Mouse (Mus musculus) left cerebral cortex, adult 2 months (tissue): ENCODE results near the gene Otud3. TPM values are rescaled to one million over a fixed set of nuclear protein-coding genes. Genes with fewer than 3 reads are reported as not detected.
"Not testable (repeated sequence)": the region's sequence is repeated elsewhere in the genome, so short reads cannot be mapped to it uniquely, and the experiment has no call there.

Source experiments
- DNase-seq, 2 experiments: peaks; one replicate each; pipeline ENCODE4 v3.0.0; 2021 to 2022; ENCODE audit warnings: low spot score in 2 of 2, mixed read lengths in 1 of 2; ENCODE audit errors: extremely low spot score in 1 of 2
- H3K27ac ChIP-seq: fragments of 200-600 bp; 2 replicates; pipeline ENCODE4 v1.8.1; 2022
- H3K4me3 ChIP-seq: fragments of 200-600 bp; 2 replicates; pipeline ENCODE4 v1.8.1; 2022
- CTCF ChIP-seq: fragments of 200-600 bp; IDR thresholded peaks from 2 replicates; pipeline ENCODE4 v1.8.1; 2022; ENCODE audit warnings: antibody characterized with exemption, mild to moderate bottlenecking, moderate library complexity
- intact Hi-C: fragments of 180-260 bp; cut with DNase I; formaldehyde crosslinking; loops from one replicate; pipeline ENCODE4 v1.15.1; 2025
- total RNA-seq, 2 experiments: library from RNA; stranded (reverse); gene quantifications; 2 replicates each; pipeline ENCODE4 v1.2.3; 2021

Otud3 gene
- total RNA-seq, 2 experiments from 2014 or later = 20.3 to 20.4 TPM

DNA sequence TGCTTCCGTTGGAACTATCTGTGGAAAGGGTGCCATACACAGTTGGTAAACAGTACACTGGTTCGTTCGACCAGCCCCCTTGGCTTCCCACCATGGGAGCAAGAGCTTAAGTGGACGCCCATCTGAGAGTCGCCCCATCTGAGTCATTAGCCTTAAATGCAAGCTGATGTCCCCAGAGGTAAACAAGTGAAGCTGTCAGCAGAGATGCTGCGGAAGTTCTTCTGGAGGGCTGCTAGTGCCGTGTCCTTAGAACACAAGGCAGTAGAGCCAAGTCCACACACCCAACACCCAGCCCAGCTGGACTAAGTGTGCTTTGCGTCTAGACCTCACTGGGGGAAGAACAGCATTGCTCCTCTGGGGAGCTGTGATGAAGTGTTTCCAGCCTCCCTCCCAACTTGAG is 24.1 kb downstream of the Otud3 start:
- Histone ChIP-seq H3K4me3 (no peak overlapping the region), H3K27ac (no peak overlapping the region)
- DNase-seq = no peak
- TF ChIP-seq CTCF = no peak
- intact Hi-C loops = no loop called here

GRCm38 (mm10) chr4:138889165-138889564 is 24.6 kb downstream of the Otud3 start:
- H3K27ac ChIP-seq = no peak overlapping the region
- TF ChIP-seq CTCF = no peak
- intact Hi-C loops = no loop called here
- H3K4me3 ChIP-seq = no peak overlapping the region
- no peak for DNase-seq

DNA sequence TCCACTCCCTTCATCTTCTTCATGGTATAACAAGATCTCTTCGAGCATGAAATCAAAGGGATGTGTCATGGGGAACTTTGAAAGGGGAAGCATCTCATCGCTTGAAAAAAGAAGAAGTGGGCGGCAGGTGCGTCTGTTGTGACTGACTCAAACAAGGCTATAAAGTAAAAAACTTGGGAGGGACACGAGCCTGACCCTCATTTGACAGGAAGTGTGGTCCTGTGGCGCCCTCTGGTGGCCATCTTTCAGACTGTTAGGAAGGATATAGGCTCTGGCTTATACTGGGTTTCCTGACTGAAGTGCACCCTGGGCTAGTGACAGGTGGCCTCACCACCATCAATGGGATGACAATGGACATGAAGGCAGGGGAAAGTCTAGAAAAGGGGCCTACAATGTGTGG is 29.5 kb downstream of the Otud3 start:
- DNase-seq = peak; percentile 84 to 87
- intact Hi-C loops = loop anchor here (1.0 kb wide), 2 partner anchors 19 to 437 kb away; no protein-coding TSS in a partner anchor
- TF ChIP-seq CTCF = peak; percentile 87
- H3K27ac ChIP-seq = 0 out of 2 replicates have a peak overlapping the region, but pooled peaks have one; percentile 77
- H3K4me3 ChIP-seq = no peak overlapping the region

DNA sequence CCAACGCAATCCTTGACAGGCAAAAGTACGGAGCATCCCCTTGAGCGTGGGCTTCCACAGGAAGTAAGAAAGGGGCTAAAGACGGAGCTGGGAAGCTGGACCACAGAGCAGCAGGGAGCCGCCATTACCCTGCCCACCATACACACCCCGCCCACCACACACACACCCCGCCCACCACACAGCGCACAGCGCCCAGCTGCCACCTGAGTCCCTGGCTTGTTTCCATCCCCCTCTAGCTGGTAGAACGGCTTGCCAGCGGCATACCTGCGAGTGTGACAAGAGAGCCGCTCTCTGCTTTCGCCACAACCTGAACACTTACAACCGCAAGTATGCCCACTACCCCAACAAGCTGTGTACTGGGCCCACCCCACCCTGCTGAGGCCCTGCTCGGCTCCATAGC is 31.6 kb downstream of the Otud3 start:
- Histone ChIP-seq H3K27ac (peak overlapping the region; percentile 53; the same call in 1 of the 2 replicates), H3K4me3 (no peak overlapping the region)
- intact Hi-C loops = no loop called here
- TF ChIP-seq CTCF = no peak
- peak; percentile 40 to 67 for DNase-seq

- no peak overlapping the region for H3K27ac ChIP-seq
- no peak for DNase-seq
- intact Hi-C loops = no loop called here
- H3K4me3 ChIP-seq = no peak overlapping the region
- no peak for TF ChIP-seq CTCF
These were observed 32.7 kb downstream of the Otud3 start for GRCm38 (mm10) chr4:138880811-138881584.

GRCm38 (mm10) chr4:138879808-138880207 is 33.9 kb downstream of the Otud3 start:
- DNase-seq = no peak
- intact Hi-C loops = no loop called here
- Histone ChIP-seq H3K27ac (no peak overlapping the region), H3K4me3 (no peak overlapping the region)
- no peak for TF ChIP-seq CTCF

- H3K27ac ChIP-seq = no peak overlapping the region
- intact Hi-C loops = no loop called here
- no peak for TF ChIP-seq CTCF
- no peak for DNase-seq
- no peak overlapping the region for H3K4me3 ChIP-seq
These were observed 35.0 kb downstream of the Otud3 start for GRCm38 (mm10) chr4:138878783-138879182.

GRCm38 (mm10) chr4:138877731-138878130 is 36.0 kb downstream of the Otud3 start, which contains the start of gene Pla2g2e:
Gene Pla2g2e (plus strand): TSS chr4:138877942.
- DNase-seq = no peak
- intact Hi-C loops = no loop called here
- Histone ChIP-seq H3K4me3 (no peak within 1 kb of the TSS), H3K27ac (no peak within 1 kb of the TSS)
- no peak for TF ChIP-seq CTCF

DNA sequence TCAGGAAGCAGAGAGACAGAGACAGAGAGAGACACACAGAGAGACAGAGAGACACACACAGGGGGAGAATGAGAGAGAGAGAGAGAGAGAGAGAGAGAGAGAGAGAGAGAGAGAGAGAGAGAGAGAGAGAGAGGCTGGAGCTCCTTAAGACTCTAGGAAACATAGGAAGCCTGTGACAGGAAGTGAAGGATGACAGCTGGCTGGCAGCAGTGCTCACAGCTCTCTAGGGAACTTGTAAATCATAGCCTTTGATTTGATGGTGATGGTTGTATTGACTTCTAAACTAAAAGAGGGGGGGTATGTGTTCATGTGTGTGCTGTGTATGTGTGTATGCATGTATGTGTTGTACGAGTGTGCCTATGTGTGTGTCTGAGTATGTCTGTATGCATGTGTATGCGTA is 37.8 kb downstream of the Otud3 start:
- TF ChIP-seq CTCF = no peak
- intact Hi-C loops = no loop called here
- Histone ChIP-seq H3K4me3 (no peak overlapping the region), H3K27ac (no peak overlapping the region)
- DNase-seq = no peak

DNA sequence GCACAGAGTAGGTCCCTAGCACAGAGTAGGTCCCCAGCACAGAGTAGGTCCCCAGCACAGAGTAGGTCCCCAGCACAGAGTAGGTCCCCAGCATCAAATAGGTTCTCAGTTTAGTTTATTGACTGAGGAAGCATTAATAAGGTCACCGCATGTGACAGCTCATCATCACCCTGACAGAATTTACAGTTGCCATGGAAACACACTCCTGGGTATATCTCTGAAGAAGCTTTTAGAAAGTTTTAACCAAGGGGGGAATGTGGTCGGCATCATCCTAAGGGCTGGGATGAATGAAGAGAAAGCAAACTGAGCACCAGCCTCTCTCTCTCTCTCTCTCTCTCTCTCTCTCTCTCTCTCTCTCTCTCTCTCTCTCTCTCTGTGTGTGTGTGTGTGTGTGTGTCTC is 38.5 kb downstream of the Otud3 start:
- H3K4me3 ChIP-seq, intact Hi-C loops, H3K27ac ChIP-seq, DNase-seq: not testable (repeated sequence)

DNA sequence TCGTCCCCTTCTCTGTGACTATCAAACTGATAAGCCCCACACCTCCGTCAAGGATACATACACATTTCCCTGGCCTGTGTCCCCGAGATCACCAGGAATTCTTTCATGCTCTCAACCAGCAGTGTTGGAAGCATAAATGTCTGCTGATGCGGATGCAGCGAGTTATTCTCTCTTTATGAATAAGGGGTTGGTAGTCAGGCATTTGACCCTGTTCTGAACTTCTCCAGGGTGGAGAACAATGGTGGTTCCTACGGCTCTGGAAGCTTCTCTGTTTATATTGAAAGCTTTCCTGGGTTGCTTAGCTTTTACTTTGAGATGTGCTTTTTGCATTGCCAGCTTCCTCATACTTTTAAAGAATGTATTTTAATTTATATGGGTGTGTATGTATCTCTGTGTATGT is 39.9 kb downstream of the Otud3 start, which contains the start of gene Gm13030:
Gm13030 (minus strand) TSS at position 101 of the 400 bp plus-strand sequence.
- no peak for TF ChIP-seq CTCF
- Histone ChIP-seq H3K4me3 (no peak within 1 kb of the TSS), H3K27ac (no peak within 1 kb of the TSS)
- intact Hi-C loops = no loop called here
- no peak for DNase-seq

DNA sequence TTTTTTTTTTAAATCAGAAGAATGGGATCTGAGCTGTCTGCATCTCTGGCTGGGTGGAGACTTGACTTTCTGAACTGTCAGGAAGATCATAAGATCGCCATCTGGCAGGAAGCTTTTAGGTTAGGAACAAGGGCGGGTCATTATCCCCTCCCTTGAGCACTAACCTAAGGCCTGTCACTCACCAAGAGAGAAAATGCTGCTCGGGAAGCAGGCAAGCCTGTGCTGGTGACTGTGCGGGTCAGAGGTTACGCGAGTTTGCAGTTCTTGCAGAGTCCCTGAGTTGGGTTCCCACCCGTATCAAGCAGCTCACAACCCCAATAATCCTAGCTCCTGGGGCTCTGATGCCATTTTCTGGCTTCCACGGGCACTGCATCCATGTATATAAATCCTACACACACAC is 45.1 kb downstream of the Otud3 start:
- no peak for TF ChIP-seq CTCF
- DNase-seq = no peak
- intact Hi-C loops = no loop called here
- Histone ChIP-seq H3K4me3 (no peak overlapping the region), H3K27ac (no peak overlapping the region)

DNA sequence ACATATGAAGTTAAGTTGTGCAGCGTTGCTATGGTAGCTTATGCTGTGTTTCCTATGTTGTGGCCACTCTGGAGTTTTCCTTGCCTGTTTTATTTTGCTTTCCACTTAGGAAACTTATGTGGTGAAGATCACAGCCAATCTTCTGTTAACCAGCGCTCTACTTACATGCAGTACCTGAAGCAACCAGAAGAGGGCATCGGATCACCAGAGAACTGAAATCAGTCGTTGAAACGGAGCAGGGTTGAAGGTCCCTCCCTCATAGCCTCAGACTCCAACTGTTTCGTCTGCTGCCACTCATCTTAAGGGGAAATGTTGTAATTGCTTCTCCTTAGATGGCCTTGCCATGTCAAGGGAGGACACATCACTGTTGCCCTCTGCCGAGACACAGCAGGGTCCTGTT is 47.3 kb downstream of the Otud3 start:
- DNase-seq = peak; percentile 69 to 78
- intact Hi-C loops = loop anchor here (2.0 kb wide), 1 partner anchor 212 kb away; no protein-coding TSS in a partner anchor
- TF ChIP-seq CTCF = peak; percentile 93
- Histone ChIP-seq H3K27ac (no peak overlapping the region), H3K4me3 (no peak overlapping the region)
